Mouse (Mus musculus) bone marrow, adult 2 months (tissue): ENCODE data around the gene Gm10382.

Experiments
- CTCF ChIP-seq: fragments of 200-500 bp; IDR thresholded peaks from 2 replicates; pipeline ENCODE4 v1.5.1; 2011; ENCODE audit warnings: low read length, control low read depth; ENCODE audit not compliant: control insufficient read depth, insufficient read depth
- POLR2A ChIP-seq: fragments of 200-500 bp; IDR thresholded peaks from 2 replicates; pipeline ENCODE4 v1.6.1; 2011; ENCODE audit warnings: low read depth, mild to moderate bottlenecking, control low read depth, low read length, borderline replicate concordance; ENCODE audit not compliant: control insufficient read depth

DNA sequence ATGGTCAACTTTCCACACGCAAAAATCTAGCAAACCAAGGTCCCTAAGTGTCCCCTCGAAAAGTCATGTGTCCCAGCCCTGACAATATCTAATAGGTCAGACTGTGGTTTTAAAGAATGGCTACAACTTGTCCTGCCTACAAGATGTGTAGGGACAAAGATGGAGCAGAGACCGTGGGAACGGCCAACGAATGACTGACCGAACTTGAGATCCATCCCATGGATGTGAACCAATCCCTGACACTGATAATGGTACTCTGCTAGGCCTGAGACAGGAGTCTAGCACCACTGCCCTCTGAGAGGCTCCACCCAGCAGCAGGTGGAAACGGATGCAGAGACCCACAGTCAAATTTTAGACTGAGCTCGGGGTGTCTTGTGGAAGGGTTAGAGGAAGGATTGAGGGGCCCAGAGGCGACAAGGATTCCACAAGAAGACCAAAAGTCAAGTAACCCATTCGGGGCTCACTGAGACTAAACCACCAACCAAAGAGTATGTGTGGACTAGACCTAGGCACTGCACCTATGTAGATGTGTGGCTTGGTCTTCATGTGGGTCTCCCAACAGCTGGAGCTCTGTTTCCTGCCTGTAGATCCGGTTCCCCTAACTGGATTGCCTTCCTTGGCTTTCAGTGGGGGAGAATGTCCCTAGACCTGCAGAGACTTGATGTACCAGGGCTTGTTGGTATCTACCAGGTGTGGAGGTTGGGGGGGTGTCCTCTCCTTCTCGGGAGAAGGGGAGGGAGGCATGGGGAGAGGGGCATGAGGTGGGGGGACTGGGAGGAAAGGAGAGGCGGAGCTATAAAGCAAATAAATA lies 18.1 kb downstream of the Gm10382 start:
- TF ChIP-seq POLR2A (no peak), CTCF (no peak)
